Mouse (Mus musculus) heart, postnatal 0 days (tissue): ENCODE data around the gene Olfr862.

ENCODE experiments used
- CTCF ChIP-seq: IDR thresholded peaks from 2 replicates; pipeline ENCODE4 v1.5.1; 2016; ENCODE audit warnings: antibody characterized with exemption, control low read depth, low read depth
- EP300 ChIP-seq: IDR thresholded peaks from 2 replicates; pipeline ENCODE4 v1.6.1; 2016; ENCODE audit warnings: antibody characterized with exemption, low read depth

DNA sequence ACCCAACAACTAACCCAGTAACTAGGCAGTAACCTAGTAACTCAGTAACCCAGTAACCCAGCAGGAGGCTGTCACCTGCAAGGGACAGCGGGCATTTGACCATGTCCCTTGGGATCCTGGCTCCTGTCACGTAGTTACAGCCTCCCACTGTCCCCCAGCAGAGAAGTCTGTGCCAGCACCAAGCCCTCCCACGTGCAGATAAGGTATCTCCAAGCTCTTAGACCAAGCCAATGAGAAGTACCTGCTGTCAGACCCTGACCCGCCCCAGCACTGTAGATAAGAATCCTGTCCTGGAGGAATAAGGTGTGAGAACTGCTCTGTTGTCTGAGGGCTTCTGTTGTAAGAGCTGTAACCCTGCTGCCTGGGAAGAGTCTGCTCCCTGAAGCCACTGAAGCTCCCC is 23.4 kb upstream of the Olfr862 start:
- no peak for TF ChIP-seq CTCF
- no peak for TF ChIP-seq EP300
